Mouse (Mus musculus): ENCODE data around the gene Ankib1.
A peak's percentile ranks its signal among the peaks of the same experiment; 100 is the strongest.
"Not testable (repeated sequence)": the region's sequence is repeated elsewhere in the genome, so short reads cannot be mapped to it uniquely, and the experiment has no call there.

The Ankib1 gene

DNA sequence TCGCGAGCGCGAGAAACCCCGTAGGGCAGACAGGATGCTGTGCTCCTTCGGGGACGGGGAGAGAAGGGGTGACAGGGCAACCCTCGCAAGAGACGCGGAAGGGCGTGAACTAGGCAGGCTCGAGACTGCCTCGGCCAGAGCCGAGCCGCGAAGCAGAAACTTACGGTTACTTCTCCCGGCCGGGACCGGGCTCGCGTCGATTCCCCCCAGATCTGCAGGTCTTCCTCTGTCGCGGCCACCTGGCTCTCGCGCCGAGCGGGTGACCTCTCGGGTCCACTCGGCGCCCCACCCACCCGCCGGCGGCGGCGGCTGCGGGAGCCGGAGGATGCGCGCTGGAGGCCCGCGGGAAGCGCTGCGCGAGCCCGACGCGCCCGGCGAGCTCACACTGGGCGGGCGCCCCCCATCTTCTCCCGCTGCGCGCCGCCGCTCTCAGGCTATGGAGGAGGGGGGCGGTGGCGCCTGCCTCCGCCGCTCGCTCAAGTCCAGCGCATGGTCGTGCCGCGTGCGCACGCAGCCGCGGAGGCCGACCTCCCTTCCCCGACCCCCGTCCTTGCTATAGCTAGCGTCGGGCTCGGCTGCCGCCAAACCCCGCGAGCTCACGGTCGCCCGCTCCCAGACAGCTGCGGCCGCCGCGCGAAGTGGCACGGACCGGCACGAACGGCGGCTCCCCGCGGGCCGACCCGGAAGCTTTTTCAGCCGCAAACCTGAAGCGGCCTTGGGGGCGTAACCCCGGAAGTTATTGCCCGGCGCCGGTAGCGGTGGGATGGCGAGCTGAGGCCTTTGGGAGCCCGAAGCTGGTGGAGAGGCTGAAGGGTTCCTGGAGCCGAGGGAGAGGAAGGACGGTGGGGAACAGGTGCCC lies at the start of gene Ankib1, which contains the start of gene Krit1:
Gene Ankib1, minus strand, starts transcription at position 493 of the 859 bp plus-strand sequence.
Gene Krit1, plus strand, starts transcription at position 752 of the 859 bp plus-strand sequence.
- DNase-seq (ENCODE audit: low read depth, low spot score), result peak; percentile 87

DNA sequence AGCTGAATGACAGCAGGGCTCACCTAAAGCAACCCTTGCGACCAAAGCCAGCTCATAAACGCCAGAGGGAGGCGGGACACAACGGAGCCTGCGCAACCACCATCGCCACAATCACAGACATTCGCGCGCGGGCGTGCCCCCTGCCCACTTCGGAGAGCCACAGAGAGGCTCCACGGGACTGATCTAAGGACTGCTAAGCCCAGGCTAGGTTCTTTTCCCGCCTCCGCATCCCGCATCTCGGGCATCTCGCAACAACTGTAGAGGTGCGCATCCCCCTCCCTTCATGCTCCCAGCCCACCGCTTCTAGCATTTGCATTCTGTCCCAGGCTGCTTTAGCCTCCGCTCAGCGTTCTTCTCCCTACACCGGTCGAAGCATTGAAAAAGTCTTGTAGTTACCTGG lies 42.3 kb upstream of the Ankib1 start, which contains the start of gene Lrrd1:
Gene Lrrd1, plus strand, starts transcription at position 148 of the 400 bp plus-strand sequence.
- DNase-seq (ENCODE audit: low read depth, low spot score), result no peak

DNA sequence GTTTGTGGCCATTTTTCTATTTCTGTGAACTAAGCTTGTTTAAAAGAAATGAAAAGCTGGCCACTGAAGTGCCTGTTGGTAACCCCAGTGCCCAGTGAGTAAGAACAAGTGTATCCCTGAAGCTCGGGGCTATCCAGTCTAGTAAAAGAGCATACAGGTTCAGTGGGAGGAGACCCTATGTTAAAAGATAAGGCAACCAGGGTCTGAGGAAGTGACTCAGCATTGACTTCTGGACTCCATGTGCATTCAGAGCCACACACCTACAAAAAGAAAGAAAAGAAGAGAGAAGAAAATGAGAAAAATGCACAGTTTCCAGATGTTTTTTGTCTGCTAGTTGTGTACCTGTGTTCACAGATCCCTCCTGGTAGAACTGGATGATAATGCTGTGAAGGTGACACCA lies 31.4 kb upstream of the Ankib1 start:
- no peak for DNase-seq (ENCODE audit: low read depth, low spot score)

DNA sequence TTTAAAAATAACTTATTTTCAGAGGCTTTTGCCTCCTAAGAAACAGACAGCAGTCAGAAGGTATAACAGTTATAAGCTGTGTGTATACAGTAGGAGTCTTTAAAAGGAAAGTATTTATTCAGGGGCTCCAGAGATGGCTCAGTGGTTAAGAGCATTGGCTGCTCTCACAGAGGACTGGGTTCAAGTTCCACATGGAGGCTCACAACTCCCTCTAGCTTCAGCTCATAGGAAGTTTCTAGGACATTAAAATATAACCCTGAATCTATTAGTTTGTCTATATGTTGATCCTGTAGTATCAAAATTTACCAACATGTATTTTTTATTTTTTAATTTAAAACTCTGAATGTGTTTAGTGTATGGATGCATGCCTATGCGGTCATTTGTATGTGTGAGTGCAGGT lies 5.7 kb upstream of the Ankib1 start:
- no peak for DNase-seq (ENCODE audit: low read depth, low spot score)

DNA sequence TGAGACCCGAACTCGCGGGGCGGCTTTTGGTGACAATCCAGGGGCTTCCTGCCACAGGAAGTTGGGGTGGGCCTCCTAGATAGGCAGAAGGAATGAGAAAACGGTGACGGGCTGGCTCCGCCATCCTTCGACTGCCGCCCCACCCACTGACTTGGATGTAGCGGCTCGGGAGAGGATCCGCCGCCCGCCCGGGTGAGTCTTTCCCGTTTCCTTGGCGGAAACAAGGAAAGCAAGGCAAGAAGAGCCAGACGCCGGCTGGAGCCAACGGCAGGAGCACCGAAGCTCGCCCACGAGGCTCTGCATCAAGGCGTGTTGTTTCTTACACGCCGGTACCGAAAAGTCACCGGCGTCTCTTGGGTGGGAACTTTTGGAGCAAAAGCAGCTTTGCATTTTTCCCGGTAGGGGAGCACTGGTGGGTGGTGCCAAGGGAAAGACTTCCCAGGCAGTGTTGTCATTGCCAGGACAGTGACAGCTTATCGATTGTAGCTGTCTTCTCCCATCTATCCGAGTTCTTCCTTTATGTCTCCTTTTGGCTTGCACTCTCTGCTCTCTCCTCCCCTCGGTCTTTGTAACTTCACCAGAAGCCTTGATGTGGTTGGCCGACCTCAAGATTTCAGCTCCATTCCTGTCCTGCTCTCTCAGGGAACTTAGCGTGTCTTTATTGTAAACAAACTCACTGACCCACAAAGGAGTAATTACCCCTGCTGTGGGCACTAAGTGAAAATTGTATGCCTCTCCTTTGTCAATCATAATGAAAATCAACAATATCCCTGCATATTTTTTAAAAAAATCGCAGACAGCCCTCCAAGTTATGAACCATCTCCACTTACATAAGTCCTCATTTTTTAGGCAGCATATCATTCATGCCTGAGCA lies 804 bp upstream of the Ankib1 start:
- DNase-seq (ENCODE audit: low read depth, low spot score), result no peak

DNA sequence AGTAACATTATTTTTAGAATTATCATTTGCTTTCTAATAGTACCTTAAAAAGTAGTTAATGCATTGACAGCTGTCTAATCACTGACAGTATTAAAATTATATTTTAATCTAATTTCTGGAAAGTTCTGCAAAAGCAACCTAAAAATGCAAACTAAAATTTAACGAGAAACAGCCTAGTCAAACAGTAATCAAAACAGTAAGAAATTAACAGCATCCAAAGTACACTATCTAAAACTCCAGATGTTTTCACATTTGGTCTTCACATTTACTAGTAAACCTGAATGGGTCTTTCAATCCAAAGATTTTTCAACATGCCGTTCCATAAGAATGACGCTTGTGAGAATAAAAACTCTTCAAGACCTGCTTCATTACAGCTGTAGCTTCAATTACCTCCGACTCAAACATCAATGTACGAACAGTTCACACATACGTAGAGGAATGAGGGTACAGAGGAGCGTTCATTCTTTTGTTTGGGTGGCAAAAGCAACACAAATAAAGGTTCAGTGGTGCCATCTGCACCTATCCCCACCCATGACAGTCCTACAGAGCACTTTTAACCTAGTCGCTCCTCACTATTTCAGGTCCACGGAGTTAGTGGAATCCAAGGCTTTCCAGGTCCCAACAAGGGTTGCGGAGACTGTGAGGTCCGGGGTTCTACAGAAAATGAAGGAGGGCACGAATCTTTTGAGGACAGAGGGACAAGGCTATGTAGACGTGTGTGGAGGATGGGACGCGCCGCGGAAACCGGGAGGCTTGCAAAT lies 873 bp downstream of the Ankib1 start:
- DNase-seq (ENCODE audit: low read depth, low spot score), result no peak

DNA sequence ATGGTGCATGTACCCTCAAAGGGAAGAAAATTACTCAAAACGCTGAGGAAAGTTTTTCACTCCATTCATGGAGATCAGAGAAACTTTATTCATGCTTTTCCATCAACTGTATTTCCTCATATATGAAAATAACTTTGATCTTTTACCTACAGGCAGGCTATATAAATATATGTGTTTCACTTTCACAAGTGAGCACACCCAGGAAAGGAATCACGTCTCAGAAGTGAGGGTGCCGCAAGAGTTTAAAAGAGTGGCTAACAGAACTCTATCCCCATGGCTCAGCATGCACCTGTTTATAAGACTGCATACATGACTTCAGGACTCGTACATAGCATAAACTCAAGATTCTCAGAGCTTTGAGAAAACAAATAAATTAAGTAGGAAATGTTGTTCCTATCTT lies 1.8 kb downstream of the Ankib1 start:
- DNase-seq (ENCODE audit: low read depth, low spot score), result no peak

DNA sequence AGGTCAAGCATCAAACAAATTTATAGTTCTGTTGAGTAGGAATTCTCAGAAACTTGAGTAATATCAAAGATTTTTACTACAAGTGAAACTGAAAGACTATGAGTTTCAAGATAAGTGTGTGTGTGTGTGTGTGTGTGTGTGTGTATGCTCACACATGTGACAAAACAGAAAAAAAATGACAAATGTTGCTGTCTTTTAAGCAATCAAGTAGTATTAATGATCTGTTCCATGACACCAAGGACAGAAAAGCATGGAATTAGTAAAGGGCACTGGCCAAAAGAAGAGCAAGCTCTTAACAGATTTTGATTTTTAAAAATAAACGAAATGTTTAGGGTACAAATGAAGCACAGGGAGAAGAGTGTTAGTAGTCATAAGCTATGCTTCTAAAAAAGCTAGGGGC lies 2.7 kb downstream of the Ankib1 start:
- no peak for DNase-seq (ENCODE audit: low read depth, low spot score)

DNA sequence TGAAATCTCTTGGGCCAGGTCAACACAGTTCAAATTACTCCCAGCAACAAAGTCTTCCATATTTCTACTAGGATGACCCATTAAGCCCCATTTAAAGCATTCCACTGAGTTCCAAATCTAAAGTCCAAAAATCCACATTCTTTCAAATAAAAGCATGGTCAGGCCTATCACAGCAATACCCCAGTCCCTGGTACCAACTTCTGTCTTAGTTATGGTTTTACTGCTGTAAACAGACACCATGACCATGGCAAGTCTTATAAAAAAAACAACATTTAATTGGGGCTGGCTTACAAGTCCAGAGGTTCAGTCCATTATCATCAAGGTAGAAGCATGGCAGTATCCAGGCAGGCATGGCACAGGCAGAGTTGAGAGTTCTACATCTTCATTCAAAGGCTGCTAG lies 4.1 kb downstream of the Ankib1 start:
- not testable (repeated sequence) for DNase-seq (ENCODE audit: low read depth, low spot score)

DNA sequence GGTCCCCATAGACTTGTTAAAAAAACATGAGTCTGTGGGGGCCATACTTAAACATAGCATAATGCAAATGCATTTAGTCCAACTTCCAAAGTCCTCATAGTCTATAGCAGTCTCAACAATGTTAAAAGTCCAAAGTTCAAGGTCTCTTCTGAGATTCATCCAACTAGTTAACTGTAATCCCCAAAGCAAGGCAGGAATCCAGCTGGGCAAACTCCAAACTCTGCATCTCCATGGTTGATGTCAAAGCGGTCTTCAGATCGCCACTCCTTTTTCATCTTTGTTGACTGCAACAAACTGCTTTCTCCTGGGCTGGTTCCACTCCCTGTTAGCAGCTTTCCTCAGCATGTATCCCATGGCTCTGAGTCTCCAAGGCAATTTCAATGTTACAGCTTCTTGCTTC lies 5.6 kb downstream of the Ankib1 start:
- not testable (repeated sequence) for DNase-seq (ENCODE audit: low read depth, low spot score)

DNA sequence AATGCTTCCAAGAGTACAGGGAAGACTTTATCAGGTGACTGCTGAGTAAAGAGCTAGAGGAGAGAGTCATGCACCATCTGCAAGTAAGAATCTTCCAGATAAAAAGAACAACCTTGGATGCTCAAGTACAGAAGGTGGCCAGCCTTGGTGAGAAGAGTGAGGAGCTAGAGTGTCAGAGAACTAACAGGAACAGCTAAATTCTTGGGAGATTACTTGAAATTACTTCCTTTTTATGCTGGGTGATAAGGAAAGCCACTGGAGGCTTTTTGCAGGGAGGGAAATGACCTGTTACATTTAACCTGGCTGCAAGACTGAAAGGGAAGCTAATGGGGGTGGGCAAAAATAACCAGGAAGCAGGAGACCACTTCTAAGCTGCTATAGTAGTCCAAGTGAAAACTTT lies 11.7 kb downstream of the Ankib1 start:
- DNase-seq (ENCODE audit: low read depth, low spot score), result no peak

DNA sequence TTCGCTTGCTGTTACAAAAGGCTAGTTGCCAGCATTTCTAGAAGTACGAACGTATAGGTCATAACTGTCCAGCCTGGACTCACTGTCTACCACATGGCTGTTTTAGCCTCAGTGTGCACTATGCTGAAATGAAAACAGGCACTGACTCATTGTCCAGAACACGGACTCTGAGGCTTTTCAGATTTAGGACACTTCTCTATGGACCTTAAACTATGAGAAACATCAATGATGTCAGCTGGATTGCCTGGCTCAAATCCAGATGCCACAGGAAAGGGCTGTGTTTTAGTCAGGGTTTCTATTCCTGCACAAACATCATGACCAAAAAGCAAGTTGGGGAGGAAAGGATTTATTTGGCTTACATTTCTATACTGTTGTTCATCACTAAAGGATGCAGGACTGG lies 15.2 kb downstream of the Ankib1 start:
- no peak for DNase-seq (ENCODE audit: low read depth, low spot score)

DNA sequence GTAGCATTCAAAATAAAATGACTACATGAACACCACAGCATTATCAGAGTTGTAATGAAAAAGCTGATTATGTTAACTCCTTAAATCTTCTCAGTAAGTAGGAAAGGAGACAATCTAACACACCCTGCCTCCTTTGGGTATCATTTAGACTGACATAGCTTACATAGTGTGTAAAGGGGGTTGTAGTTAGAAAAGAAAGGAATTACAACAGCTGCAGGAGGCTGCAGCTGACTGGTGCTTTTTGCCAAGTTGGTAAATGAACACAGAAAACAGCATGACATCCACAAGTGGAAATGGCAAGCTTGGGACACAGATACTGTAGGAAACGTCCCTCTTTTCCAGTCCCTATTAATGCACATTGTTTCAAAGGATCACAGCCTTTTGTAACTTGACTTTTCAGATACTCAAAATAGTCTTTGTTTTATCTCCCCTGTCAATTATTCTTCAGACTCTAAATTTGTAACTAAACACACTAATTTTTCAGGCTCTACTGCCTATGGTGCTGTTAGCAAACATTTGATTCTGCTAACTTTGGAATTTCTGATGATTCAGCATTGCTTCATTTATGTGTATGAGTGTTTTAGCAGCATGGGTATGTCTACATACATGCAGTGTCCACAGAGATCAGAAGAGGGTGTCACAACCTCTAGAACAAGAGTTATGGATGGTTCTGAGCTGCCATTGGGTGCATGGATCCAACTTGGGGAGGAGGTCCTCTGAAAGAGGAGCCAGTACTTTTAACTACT lies 17.8 kb downstream of the Ankib1 start:
- no peak for DNase-seq (ENCODE audit: low read depth, low spot score)

DNA sequence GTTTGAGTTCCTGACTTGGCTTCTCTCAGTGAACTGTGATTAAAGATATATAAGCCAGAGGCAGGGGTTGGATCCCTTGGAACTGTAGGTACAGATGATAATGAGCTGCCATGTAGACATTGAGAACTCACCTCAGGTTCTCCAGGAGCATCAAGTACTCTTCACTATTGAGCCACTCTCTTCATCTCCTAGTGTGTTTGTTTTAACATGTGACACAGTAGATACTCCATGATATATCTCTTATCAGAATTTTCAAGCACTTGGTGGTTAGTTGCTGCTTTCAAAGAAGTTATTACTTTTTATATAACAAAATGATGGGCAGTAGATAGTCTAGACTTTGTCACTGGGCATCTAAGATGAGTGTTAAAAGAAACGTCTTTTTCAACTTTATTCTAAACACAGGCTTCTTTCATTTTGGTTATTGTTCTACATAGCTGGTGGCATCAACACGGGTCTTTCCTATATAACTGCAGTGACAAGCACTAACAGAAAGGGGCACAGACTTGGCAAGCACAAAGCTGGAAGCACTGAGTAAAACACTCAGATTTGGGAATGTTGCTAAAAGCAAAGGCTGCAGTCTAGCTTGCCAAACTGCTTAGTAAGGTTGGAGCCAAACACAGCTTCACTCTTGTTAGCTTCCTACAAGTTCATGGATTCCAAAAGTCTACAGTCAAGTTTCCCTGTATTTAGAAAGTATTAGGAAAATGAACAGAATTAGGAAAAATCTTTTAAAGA lies 18.6 kb downstream of the Ankib1 start:
- DNase-seq (ENCODE audit: low read depth, low spot score), result no peak

DNA sequence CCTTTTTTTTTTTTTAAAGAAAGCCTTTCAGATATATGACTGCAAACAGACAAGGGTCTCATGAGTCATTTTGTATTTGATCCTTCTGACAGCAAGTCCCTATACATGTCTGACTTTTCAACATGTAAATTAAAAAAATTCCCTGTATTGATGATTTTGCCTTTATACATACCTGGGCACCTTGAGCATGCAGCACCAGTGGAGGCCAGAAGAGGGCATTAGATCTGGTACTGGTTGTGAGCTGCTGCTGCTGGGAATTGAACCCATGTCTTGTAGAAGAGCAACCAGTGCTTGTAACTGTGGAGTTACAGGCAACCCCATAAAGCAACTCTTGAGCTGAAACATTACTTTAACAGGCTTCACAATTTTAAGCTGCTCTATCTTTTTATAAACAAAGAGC lies 20.1 kb downstream of the Ankib1 start:
- DNase-seq (ENCODE audit: low read depth, low spot score), result no peak

DNA sequence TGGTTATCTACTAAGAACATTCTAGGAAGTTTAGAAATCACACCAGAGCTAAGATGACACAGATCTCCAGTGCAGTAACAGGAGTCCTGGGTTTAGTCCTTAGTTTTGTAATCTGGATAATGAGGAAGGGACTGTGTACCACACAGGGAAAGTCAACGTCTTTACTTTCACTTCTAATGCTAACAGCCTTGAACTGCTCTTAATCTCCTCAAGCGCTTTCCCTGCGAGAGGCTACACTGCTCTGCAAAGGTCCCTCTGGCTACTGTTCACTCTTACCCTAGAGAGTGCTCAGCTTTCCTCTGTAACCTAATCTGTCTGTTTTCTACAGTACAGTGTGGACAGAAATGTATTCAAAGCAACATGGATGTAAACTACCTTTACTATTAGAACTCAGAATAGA lies 30.7 kb downstream of the Ankib1 start:
- DNase-seq (ENCODE audit: low read depth, low spot score), result no peak

DNA sequence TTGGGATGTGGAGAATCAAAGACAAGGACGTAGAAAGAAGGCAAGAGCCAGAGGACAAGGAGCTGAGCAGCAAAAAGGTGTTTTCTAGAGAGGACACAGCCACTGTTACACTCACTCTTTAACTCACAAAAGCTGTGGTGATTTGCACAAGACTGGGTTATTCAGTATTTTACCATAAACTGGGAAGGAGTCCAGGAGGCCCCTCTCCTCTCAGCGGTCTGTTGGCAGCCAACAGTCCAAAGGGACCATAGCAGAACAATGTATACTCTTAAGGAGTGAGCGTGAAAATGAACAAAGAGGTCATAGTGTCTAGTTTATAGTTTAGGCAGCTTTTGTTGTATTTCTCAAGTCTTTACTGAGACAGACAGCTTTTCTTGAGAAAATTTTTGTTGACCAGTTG lies 31.2 kb downstream of the Ankib1 start:
- no peak for DNase-seq (ENCODE audit: low read depth, low spot score)

DNA sequence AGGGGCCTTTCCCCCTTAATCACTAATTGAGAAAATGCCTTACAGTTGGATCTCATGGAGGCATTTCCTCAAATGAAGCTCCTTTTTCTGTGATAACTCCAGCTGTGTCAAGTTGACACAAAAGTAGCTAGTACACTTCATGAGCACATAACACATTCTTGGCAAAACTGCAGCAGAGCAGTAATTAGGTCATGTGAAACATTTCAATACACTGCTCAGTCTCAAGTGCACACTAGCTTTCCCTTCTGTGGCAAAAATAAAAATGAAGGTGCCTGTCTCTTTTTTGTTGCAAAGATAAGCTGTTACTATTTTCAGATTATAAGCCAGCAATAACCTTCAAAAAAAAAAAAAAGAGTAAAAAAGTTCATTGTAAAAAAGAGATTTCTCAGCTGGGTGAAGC lies 52.2 kb downstream of the Ankib1 start:
- not testable (repeated sequence) for DNase-seq (ENCODE audit: low read depth, low spot score)

DNA sequence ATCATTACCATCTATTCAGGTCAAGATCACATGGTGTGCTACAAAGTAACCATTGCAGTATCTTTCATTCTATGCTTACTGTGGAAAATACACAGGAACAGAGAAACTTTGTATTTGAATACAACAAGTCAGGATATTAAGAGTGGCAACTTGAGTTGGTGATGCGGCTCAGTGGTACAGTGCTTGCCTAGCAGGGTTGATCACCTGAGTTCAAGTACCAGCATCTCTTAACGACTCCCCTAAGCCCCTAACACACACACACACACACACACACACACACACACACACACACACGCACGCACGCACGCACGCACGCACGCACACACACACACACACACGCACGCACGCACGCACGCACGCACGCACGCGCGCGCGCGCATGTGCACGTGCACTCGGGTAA lies 69.9 kb downstream of the Ankib1 start:
- not testable (repeated sequence) for DNase-seq (ENCODE audit: low read depth, low spot score)

DNA sequence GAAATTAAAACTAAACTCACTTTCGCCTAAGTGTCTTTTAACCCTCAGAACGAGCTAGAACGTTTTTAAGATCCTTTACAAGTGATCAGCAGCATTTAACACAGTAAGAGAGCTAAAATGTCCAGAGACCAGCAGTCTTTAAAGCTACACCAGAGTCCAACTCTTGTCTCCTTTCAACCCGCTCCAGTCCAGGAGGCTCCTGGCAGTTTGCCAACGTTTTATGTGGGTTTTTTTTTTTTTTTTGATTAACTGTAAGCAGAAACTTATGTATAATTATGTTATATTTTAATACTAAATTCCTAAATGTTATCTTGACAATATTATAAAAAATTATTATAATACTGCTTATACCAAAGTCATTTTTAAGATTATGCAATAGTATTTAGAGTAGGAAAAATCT lies 73.9 kb downstream of the Ankib1 start:
- DNase-seq (ENCODE audit: low read depth, low spot score), result no peak

Data from telencephalon, adult 2 months (tissue).